Mouse (Mus musculus) intestine, embryonic 15.5 days (tissue): ENCODE results near the gene Caprin1. TPM values are rescaled to one million over a fixed set of nuclear protein-coding genes. Genes with fewer than 3 reads are reported as not detected.

Experiments used
- ATAC-seq: fragments of 200-750 bp; cut with Nextera tagmentation; 2 replicates; pipeline ENCODE4 v1.8.0; 2017; ENCODE audit warnings: moderate TSS enrichment, moderate library complexity
- H3K27ac ChIP-seq: fragments of 300-500 bp; sonication (generic); 2 replicates; pipeline ENCODE4 v1.5.1; 2015; ENCODE audit warnings: mild to moderate bottlenecking, inconsistent platforms
- H3K27me3 ChIP-seq: fragments of 300-500 bp; sonication (generic); replicated peaks from 2 replicates; pipeline ENCODE4 v1.6.1; 2015; ENCODE audit warnings: inconsistent platforms
- H3K36me3 ChIP-seq: fragments of 300-500 bp; sonication (generic); 2 replicates; pipeline ENCODE4 v1.6.1; 2015; ENCODE audit warnings: inconsistent platforms
- H3K4me1 ChIP-seq: fragments of 300-500 bp; sonication (generic); replicated peaks from 2 replicates; pipeline ENCODE4 v1.6.1; 2015; ENCODE audit warnings: inconsistent platforms
- H3K4me2 ChIP-seq: fragments of 300-500 bp; sonication (generic); replicated peaks from 2 replicates; pipeline ENCODE4 v1.6.1; 2015; ENCODE audit warnings: mild to moderate bottlenecking, inconsistent platforms
- H3K4me3 ChIP-seq: fragments of 300-500 bp; sonication (generic); replicated peaks from 2 replicates; pipeline ENCODE4 v1.5.1; 2015; ENCODE audit warnings: inconsistent platforms
- H3K9ac ChIP-seq: fragments of 300-500 bp; sonication (generic); 2 replicates; pipeline ENCODE4 v1.6.1; 2015; ENCODE audit warnings: inconsistent platforms
- H3K9me3 ChIP-seq: fragments of 300-500 bp; sonication (generic); 2 replicates; pipeline ENCODE4 v1.6.1; 2016; ENCODE audit warnings: inconsistent platforms
- WGBS: fragments of 180-500 bp; shearing (Covaris S2); methylation state at CpG from one replicate; pipeline ENCODE4 v1.1.7; 2015; 5-methylcytosine and 5-hydroxymethylcytosine counted together
- polyA plus RNA-seq: library from polyadenylated mRNA; unstranded; fragments of >200 nt; fragmentation: Nextera tagmentation; extraction: Ambion mirVana; gene quantifications from 2 replicates; pipeline ENCODE4 v1.2.1, GENCODE M21; 2015

Gene Caprin1
- polyA plus RNA-seq, 1 experiment from 2014 or later = 291 TPM

DNA sequence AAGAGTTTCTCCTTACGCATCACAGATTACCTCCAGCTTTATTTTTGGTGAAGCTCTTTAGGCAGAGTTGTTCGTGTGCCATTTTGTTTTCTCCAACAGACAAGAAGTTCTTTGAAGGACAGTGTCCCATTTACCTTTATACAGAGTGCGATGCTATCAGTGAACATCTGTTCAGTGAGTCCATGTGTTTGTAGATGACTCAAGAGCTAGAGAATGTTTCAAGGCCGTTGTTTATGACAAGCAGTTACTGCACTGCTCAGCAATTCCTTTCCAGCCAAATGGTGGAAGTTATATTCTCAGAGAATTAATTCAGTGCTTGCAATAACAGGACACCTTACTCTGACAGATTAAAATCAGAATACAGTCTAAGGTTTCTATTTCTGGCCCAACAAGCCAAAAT lies 27.5 kb upstream of the Caprin1 start:
- Histone ChIP-seq H3K4me2 (no peak overlapping the region), H3K4me3 (no peak overlapping the region), H3K9ac (no peak overlapping the region), H3K27ac (no peak overlapping the region), H3K27me3 (no peaks in the 10 kb centered on the region), H3K36me3 (no peaks in the 10 kb centered on the region), H3K9me3 (no peaks in the 10 kb centered on the region), H3K4me1 (no peaks in the 10 kb centered on the region)
- WGBS = 58% methylated on average over 4 of the region's 4 CpGs
- ATAC-seq = 0 out of 2 replicates have a peak, but pooled peaks have one; percentile 42

DNA sequence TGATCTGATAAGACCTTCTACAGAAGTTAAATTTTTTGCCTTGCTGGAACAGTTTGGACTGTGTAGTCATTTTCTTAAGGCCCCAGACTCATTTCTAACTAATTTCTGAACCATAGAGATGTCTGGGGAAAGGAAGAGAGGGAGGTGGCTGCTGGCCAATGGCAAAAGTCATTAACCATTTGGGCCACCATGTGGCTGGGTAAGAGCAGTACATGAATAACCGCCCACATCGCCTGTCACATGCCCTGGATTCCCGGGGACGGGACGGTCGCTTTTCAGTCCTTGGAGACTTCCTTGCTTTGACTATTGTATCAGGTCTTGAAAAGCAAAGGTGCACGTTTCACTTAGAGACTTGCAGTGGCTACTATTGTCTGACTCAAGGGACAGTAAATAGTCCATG lies 25.1 kb upstream of the Caprin1 start:
- ATAC-seq = no peak
- no peak overlapping the region for H3K4me3 ChIP-seq
- no peak overlapping the region for H3K4me2 ChIP-seq
- no peaks in the 10 kb centered on the region for H3K4me1 ChIP-seq
- H3K9ac ChIP-seq = no peak overlapping the region
- H3K9me3 ChIP-seq = no peaks in the 10 kb centered on the region
- no peaks in the 10 kb centered on the region for H3K27me3 ChIP-seq
- no peak overlapping the region for H3K27ac ChIP-seq
- no peaks in the 10 kb centered on the region for H3K36me3 ChIP-seq
- WGBS = 71% methylated on average over 7 of the region's 7 CpGs

DNA sequence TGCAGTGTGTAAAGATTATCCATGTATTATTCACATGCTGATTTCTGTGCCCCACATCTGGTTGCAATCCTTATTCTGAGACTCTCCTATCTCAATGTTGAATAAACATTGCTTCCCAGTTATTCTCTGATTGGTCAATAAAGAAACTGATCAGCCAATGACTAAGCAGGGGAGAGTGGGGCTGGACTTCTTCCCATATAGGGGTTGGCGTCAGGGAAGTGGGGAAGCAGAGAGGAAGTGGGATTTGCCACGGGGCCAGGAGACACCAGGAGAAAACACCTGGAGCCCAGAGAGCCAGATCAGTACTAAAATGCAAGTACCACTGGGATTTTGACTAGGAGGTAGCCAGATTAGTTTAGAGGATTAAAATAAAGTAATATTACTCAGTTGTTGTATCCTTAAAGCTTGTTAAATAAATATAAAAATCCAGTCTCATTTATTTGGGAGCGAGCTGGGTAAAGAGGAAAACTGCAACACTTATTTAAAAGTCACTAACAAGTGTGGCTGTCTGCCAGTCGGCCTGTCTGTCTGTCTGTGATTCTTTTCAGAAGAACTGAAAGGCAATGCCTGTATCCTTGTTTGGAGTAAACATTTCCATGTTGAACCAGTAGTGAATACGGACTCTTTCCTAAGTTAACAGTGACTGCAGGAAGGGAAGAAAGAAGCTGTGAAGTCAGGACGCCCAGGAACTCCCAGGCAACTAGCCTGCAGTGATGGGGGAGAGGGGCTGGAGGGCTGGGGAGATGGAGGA lies 19.9 kb upstream of the Caprin1 start:
- Histone ChIP-seq H3K9ac (no peak overlapping the region), H3K4me1 (no peaks in the 10 kb centered on the region), H3K27me3 (no peaks in the 10 kb centered on the region), H3K36me3 (no peaks in the 10 kb centered on the region), H3K4me3 (peak overlapping the region; percentile 18; the same call in 1 of the 2 replicates), H3K4me2 (peak overlapping the region; percentile 23), H3K9me3 (no peaks in the 10 kb centered on the region), H3K27ac (no peak overlapping the region)
- ATAC-seq = peak; percentile 87
- WGBS = 32% methylated on average over 6 of the region's 6 CpGs

DNA sequence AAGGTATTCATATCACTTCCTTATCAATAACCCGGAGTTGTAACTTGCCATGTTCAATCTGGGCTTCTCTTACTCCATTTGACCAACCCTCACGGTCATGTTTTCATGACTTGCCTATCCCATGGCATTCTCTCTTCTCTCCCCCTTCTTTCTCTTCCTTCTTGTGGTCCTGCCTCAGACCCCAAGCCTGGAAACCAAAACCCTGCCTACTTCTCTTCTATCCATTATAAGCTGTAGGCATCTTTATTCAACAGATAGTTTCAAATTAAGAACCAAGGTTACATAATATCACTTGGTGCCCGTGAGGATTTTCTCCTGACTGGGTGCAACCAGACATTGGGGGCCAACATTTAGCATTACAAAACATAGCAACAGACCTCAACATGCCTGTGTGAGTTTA lies 18.5 kb upstream of the Caprin1 start:
- Histone ChIP-seq H3K9ac (no peak overlapping the region), H3K4me2 (no peak overlapping the region), H3K36me3 (no peaks in the 10 kb centered on the region), H3K27ac (no peak overlapping the region), H3K27me3 (no peaks in the 10 kb centered on the region), H3K4me1 (no peaks in the 10 kb centered on the region), H3K9me3 (no peaks in the 10 kb centered on the region), H3K4me3 (no peak overlapping the region)
- WGBS = 86% methylated on average over 3 of the region's 3 CpGs
- ATAC-seq = no peak

DNA sequence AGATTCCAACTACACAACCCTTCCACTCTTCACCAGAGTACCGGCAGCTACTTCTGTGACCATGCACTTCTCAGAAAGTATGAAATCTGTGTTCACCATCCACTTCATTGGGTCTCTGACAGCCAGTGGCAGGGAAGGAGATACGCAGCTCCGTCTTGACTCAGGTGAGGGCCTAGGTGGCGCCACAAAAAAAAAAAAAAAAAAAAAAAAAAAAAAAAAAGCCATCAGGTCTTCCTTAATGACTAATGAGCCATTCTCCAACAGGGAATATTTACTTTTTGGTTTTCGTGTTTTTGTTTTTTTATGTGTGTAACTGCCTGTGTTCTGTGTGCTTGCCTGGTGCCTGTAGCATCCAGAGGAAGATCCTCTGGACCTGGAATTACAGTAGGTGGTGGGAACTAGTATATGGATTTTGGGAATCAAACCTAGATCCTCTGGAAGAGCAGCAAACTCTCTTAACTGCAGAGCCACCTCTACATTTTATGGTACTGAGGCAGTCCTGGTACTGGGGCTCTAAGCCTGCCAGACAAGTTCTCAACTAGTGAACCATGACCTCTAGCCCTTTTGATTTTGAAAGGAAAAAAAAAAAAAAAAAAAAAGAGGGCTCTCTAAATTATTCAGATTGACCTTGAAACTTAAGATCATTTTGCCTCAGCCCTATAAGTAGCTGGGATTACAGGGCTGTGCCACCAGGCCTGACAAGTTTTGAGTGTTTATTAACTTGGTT lies 14.2 kb upstream of the Caprin1 start:
- ATAC-seq = peak; percentile 76
- 52% methylated on average over 5 of the region's 5 CpGs for WGBS
- no peaks in the 10 kb centered on the region for H3K27me3 ChIP-seq
- H3K4me1 ChIP-seq = no peaks in the 10 kb centered on the region
- H3K9ac ChIP-seq = no peak overlapping the region
- no peaks in the 10 kb centered on the region for H3K9me3 ChIP-seq
- no peak overlapping the region for H3K27ac ChIP-seq
- H3K4me3 ChIP-seq = no peak overlapping the region
- no peaks in the 10 kb centered on the region for H3K36me3 ChIP-seq
- no peak overlapping the region for H3K4me2 ChIP-seq

DNA sequence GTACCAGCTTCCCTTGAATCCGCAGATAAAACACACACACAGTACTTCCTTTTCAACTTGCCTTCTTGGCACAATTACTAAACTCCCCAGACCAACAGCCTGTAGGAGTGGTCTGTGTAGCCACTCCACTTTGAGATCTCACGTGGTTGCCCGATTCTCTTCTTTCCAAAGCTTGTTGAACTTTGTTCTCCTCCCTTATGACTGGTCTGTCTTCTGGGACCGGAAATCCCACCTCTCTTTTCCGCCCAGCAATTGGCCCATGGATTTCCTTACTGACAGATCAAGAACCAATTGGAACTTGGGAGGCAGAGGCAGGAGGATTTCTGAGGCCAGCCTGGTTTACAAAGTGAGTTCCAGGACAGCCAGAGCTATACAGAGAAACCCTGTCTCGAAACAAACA lies 13.0 kb upstream of the Caprin1 start:
- Histone ChIP-seq H3K9ac (no peak overlapping the region), H3K27ac (no peak overlapping the region), H3K9me3 (no peaks in the 10 kb centered on the region), H3K4me2 (no peak overlapping the region), H3K27me3 (no peaks in the 10 kb centered on the region), H3K4me3 (no peak overlapping the region), H3K4me1 (no peaks in the 10 kb centered on the region), H3K36me3 (no peaks in the 10 kb centered on the region)
- no peak for ATAC-seq
- 84% methylated on average over 6 of the region's 6 CpGs for WGBS

DNA sequence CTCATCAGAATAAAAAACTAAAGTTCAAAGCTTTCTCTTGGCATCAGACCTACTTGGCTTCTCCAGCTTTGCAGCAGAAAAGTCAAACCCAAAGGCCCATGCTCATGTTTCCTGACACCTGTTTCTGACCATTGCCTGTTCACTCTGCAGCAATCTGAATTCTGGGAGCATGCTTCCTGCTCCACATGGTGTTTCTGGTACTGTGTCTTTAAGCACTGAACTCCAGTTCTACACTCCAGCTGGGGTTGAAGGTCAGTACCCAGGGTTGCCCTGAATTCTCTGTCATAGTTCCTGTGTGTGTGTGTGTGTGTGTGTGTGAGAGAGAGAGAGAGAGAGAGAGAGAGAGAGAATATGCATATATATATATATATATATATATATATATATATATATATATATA lies 11.0 kb upstream of the Caprin1 start:
- no peak for ATAC-seq
- no peaks in the 10 kb centered on the region for H3K36me3 ChIP-seq
- H3K4me3 ChIP-seq = no peak overlapping the region
- no peak overlapping the region for H3K27ac ChIP-seq
- H3K4me1 ChIP-seq = no peaks in the 10 kb centered on the region
- H3K9me3 ChIP-seq = no peaks in the 10 kb centered on the region
- no peaks in the 10 kb centered on the region for H3K27me3 ChIP-seq
- H3K4me2 ChIP-seq = no peak overlapping the region
- H3K9ac ChIP-seq = no peak overlapping the region

DNA sequence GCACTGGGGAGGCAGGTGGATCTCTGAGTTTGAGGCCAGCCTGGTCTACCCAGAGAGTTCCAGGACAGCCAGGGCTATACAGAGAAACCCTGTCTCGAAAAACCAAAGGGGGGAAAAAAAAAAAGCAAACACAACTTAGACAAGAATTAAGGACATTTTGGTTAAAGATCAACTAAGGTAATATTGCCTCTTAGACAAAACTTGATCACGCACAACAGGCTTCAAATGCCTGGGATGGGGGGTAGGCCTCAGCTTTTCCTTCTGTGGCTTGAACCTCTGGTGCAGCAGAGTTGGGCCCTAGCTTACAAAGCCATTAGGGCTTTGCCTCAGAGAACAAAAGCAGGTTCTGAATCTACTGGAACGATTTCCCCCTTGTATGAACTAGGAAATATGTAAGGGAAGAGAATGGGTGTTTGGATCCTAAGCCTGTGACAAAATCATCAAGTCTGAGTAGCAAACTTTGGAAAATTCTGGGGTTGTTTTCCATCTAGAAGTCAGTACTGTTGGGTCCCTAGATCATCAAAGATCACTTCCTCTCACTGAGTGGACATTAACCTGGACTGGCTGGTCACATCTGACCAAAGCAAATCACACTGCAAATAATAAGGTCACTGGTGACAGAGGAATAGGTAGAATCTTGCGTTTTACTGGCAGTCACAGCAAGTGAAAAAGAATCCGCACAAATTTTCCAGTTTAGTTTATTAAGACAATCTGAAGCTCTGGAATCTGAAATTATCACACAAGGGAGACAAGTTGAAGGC lies 6.5 kb upstream of the Caprin1 start:
- H3K36me3 ChIP-seq = no peaks in the 10 kb centered on the region
- no peak for ATAC-seq
- no peaks in the 10 kb centered on the region for H3K9me3 ChIP-seq
- H3K9ac ChIP-seq = no peak overlapping the region
- 65% methylated on average over 5 of the region's 5 CpGs for WGBS
- no peak overlapping the region for H3K4me3 ChIP-seq
- 0 out of 2 replicates have a peak, but pooled peaks cover 3% of the 10 kb centered on the region for H3K4me1 ChIP-seq
- 0 out of 2 replicates have a peak overlapping the region, but pooled peaks have one; percentile 2 for H3K27ac ChIP-seq
- no peak overlapping the region for H3K4me2 ChIP-seq
- no peaks in the 10 kb centered on the region for H3K27me3 ChIP-seq

DNA sequence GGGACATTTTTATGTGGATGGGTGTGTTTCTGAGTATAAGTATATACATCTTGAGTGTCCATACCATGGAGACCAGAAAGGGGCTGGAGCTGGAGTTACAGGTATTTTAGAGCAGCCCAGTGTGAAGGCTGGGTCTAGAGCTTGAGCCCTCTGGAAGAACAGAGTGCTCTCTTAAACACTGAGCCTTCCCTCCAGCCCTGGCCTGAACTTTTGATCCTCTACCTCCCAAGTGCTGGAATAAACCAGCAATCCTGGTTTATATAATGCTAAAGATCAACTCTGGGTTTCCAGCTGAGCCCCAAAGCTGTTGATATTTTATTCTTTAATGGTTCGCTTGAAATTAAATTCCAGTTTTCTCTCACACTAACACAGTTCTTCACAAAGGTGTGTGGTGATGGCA lies 5.0 kb upstream of the Caprin1 start:
- H3K27ac ChIP-seq = no peak overlapping the region
- H3K27me3 ChIP-seq = no peaks in the 10 kb centered on the region
- no peaks in the 10 kb centered on the region for H3K36me3 ChIP-seq
- H3K9ac ChIP-seq = no peak overlapping the region
- no peak overlapping the region for H3K4me2 ChIP-seq
- peaks cover 3% of the 10 kb centered on the region; the same call in 1 of the 2 replicates for H3K4me1 ChIP-seq
- WGBS = 93% methylated on average over 1 of the region's 1 CpGs
- H3K9me3 ChIP-seq = no peaks in the 10 kb centered on the region
- H3K4me3 ChIP-seq = no peak overlapping the region
- ATAC-seq = no peak

DNA sequence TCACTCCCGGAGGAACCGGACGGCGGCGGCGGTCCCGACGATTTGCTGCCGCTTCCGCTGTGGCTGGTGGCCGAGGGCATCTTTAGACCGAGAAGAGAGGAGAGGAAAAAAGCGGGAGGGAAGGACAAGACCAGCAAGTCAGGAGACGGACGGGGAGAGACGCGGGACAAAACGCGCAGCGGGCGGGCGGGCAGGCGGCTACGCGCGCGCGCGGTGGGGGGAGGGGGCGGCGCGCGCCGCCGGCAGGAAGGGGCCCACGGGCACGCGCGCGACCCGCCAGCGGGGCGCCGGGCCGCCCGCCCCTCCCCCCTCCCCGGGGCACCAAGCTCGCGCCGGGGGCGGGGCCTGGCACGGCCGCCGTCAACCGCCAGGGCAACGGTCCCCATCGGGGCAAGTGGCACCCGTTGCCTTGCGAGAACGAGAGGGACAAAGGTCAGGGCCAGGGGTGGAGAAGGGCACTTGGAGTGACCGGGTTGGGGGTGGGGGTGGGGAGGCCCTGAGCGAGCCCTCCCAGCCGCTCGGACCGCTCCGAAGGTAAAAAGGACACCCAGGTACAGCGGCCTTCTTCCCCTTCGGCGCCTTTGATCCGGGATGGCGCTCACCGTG lies 485 bp downstream of the Caprin1 start:
- peak overlapping the region; percentile 73 for H3K4me3 ChIP-seq
- H3K9ac ChIP-seq = peak overlapping the region; percentile 93
- H3K36me3 ChIP-seq = 0 out of 2 replicates have a peak, but pooled peaks cover 3% of the 10 kb centered on the region
- ATAC-seq = peak; percentile 83
- peak overlapping the region; percentile 74 for H3K4me2 ChIP-seq
- H3K27me3 ChIP-seq = no peaks in the 10 kb centered on the region
- WGBS = under 1% methylated on average over 71 of the region's 72 CpGs
- peak overlapping the region; percentile 100 for H3K27ac ChIP-seq
- H3K9me3 ChIP-seq = no peaks in the 10 kb centered on the region
- H3K4me1 ChIP-seq = peaks cover 9% of the 10 kb centered on the region

DNA sequence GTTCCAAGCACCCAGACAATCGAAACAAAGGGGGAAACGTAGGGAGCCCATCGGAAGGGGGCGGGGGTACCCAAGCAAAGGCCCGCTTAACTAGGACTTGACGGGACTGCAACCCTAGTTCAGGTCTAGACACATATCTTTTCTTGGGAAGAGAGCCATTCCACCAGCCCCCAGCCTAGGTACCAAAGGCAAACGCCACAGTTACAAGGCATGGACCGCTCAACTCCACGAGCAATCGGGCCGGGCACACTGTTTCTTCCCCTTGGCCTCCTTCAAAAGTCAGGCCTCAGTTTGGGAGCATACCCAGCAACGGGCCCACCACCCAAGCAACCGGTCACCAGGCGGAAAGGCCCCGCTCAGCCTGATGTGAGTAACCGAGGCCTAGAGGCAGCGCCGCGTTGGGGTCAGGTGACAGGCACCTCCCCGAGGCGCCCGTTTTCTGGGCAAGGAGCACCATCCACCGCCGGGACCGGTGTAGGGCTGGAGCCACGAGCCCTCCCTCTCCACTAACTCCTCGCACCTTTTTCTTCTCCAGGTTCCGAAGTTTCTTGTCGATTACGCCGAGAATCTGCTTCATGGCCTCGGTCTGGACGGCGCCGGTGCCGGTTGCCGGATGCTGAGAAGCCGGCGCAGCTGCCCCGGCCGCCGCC lies 1.1 kb downstream of the Caprin1 start:
- peak overlapping the region; percentile 73 for H3K4me3 ChIP-seq
- H3K36me3 ChIP-seq = 0 out of 2 replicates have a peak, but pooled peaks cover 3% of the 10 kb centered on the region
- peak overlapping the region; percentile 100 for H3K27ac ChIP-seq
- peaks cover 6% of the 10 kb centered on the region for H3K4me1 ChIP-seq
- H3K9me3 ChIP-seq = no peaks in the 10 kb centered on the region
- H3K9ac ChIP-seq = peak overlapping the region; percentile 93
- no peaks in the 10 kb centered on the region for H3K27me3 ChIP-seq
- ATAC-seq = peak; percentile 29
- peak overlapping the region; percentile 74 for H3K4me2 ChIP-seq
- WGBS = 0% methylated on average over 42 of the region's 42 CpGs
